22 mouse cellular contexts compared by ENCODE assay signal in the genomic region with DNA sequence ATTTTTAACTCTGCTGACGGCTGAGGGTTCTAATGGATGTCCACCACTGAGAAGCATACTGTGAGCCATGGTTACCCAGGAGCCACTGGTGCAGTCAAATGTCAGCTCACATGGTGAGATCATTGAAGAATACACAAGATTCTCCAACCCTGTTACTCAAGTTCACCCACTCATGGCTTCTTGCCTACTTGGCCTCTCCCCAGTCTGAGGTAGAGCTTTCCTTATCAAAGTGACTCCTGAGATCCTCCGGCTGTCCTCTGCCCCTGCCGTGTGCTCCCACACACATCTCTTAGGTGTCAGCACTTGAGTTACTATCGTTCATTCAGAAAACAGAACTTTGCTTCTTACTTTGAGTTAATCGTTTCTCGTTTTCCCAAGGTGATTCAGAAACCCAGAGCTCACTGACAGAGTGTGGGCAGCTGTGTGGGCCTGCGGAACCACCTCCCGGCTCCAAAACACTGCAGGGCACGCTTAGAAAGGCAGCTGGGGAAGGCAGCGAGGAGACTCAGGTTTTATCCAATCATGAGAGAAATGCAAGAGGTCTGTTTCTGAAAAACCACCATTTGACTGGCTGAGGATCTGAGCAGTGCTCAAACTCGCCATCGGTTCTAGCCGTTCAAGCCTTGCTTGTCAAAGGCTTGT.
DNase-seq lines count a peak whose midpoint lies in the region; ATAC-seq and TF ChIP-seq lines count a peak whose summit lies in the region.
"Had no signal": no experiment of that assay in that cellular context is flagged by ENCODE, and none has a peak within 500 bp of the region (broad histone marks: within the 10 kb centered on the region; RNA-seq: fewer than 3 reads in every experiment).

No protein-coding gene starts in this region.

- TF ChIP-seq RAD21 in MEL (IDR thresholded peaks at IDR 0.05; ENCODE audit: low read depth, low read length): no peak

- ATAC-seq in heart, embryonic 12.5 days (ENCODE audit: insufficient number of reproducible peaks, low FRiP score): no peak

- WGBS in heart, embryonic 12.5 days: 66% methylated on average over 13 of the region's 13 CpGs

- H3K27ac ChIP-seq in heart, embryonic 12.5 days (ENCODE audit: poor library complexity, severe bottlenecking): no peak overlapping the region
- peak overlapping the region; percentile 85 for H3K27ac ChIP-seq in MEL (ENCODE audit: control insufficient read depth, low read depth, low read length)
- H3K27ac ChIP-seq in testis, adult 2 months (ENCODE audit: control insufficient read depth, insufficient read depth, low read depth, low read length): peak overlapping the region; percentile 49; the same call in 1 of the 2 replicates
- H3K27ac ChIP-seq: heart, adult 2 months; heart, embryonic 15.5 days; hindbrain, embryonic 15.5 days; limb, embryonic 15.5 days; midbrain, embryonic 12.5 days; neural tube, embryonic 12.5 days had no signal

- H3K9ac ChIP-seq in heart, embryonic 12.5 days: no peak overlapping the region
- H3K9ac ChIP-seq in MEL (ENCODE audit: control insufficient read depth, low read depth, low read length, poor library complexity, severe bottlenecking): peak overlapping the region; percentile 40
- H3K9ac ChIP-seq: heart, embryonic 15.5 days; hindbrain, embryonic 15.5 days; limb, embryonic 15.5 days; midbrain, embryonic 12.5 days; neural tube, embryonic 12.5 days had no signal

- peak; percentile 22 to 73 for DNase-seq in adrenal gland, adult (ENCODE audit: inconsistent age in 2 of 2, low spot score in 1 of 2)
- no peak for DNase-seq in adrenal gland, postnatal 4 days (ENCODE audit: low spot score in 2 of 2)
- DNase-seq in heart, postnatal 10 days: peak; percentile 43 to 53
- peak; percentile 74 for DNase-seq in MEL (ENCODE audit: low read depth, low spot score)
- no peak for DNase-seq in neural tube, embryonic 10.5 days (ENCODE audit: extremely low spot score, low spot score)
- DNase-seq: cerebellum, adult 11-12 months; cerebellum, postnatal 10 days; gastrocnemius, postnatal 25 days; heart, adult 2 months; kidney, adult 8-10 months; kidney, postnatal 10 days; left cerebral cortex, postnatal 4 days; lung, adult 2 months; thymus, adult 18-20 months; thymus, postnatal 36 days had no signal

- no peaks in the 10 kb centered on the region for H3K27me3 ChIP-seq in heart, embryonic 12.5 days (replicated peaks)
- no peaks in the 10 kb centered on the region for H3K27me3 ChIP-seq in MEL (ENCODE audit: control insufficient read depth in 1 of 2, insufficient read depth in 2 of 2, low read length in 2 of 2)
- no peaks in the 10 kb centered on the region for H3K27me3 ChIP-seq in testis, adult 2 months (ENCODE audit: control insufficient read depth, insufficient read depth, low read length)
- H3K27me3 ChIP-seq: heart, embryonic 15.5 days; hindbrain, embryonic 15.5 days; limb, embryonic 15.5 days; midbrain, embryonic 12.5 days; neural tube, embryonic 12.5 days had no signal

- H3K36me3 ChIP-seq in heart, embryonic 12.5 days: no peaks in the 10 kb centered on the region
- H3K36me3 ChIP-seq in MEL (ENCODE audit: control insufficient read depth in 1 of 2, insufficient read depth in 2 of 2, low read length in 2 of 2): peaks cover 0 to 39% of the 10 kb centered on the region in 2 experiments; a peak in 2 of 4 replicates
- H3K36me3 ChIP-seq in testis, adult 2 months (ENCODE audit: control insufficient read depth, insufficient read depth, low read length): no peaks in the 10 kb centered on the region
- H3K36me3 ChIP-seq: heart, embryonic 15.5 days; hindbrain, embryonic 15.5 days; limb, embryonic 15.5 days; midbrain, embryonic 12.5 days; neural tube, embryonic 12.5 days had no signal

- TF ChIP-seq POLR2A in MEL (IDR thresholded peaks at IDR 0.05; ENCODE audit: control insufficient read depth in 1 of 2, insufficient read depth in 1 of 2, low read depth in 1 of 2, low read length in 2 of 2, poor library complexity in 1 of 2): no peak
- TF ChIP-seq POLR2A in testis, adult 2 months (IDR thresholded peaks at IDR 0.05; ENCODE audit: control insufficient read depth, low read depth, low read length): no peak

- no peaks in the 10 kb centered on the region for H3K9me3 ChIP-seq in heart, embryonic 12.5 days (replicated peaks)
- H3K9me3 ChIP-seq in MEL (replicated peaks; ENCODE audit: insufficient read depth, low read length): no peaks in the 10 kb centered on the region
- H3K9me3 ChIP-seq: heart, embryonic 15.5 days; hindbrain, embryonic 15.5 days; limb, embryonic 15.5 days; midbrain, embryonic 12.5 days; neural tube, embryonic 12.5 days had no signal

- no peak for TF ChIP-seq CTCF in MEL (IDR thresholded peaks at IDR 0.05 in 2 of 3, conservative IDR thresholded peaks at IDR 0.05 in 1 of 3; ENCODE audit: control insufficient read depth in 1 of 3, insufficient read depth in 1 of 3, low read depth in 2 of 3, low read length in 3 of 3, poor library complexity in 1 of 3, severe bottlenecking in 1 of 3)
- no peak for TF ChIP-seq CTCF in testis, adult 2 months (IDR thresholded peaks at IDR 0.05; ENCODE audit: control insufficient read depth, insufficient read depth, insufficient replicate concordance, low read depth, low read length)

- TF ChIP-seq EP300 in MEL (IDR thresholded peaks at IDR 0.05; ENCODE audit: low read depth in 1 of 2, low read length in 2 of 2): peak; percentile 60 to 67; a peak in 3 of 4 replicates

- H3K4me2 ChIP-seq in heart, embryonic 12.5 days: no peak overlapping the region
- H3K4me2 ChIP-seq: heart, embryonic 15.5 days; hindbrain, embryonic 15.5 days; limb, embryonic 15.5 days; midbrain, embryonic 12.5 days; neural tube, embryonic 12.5 days had no signal

- intact Hi-C loops in heart, postnatal 10 days (cut with DNase I): no loop called here

- no peaks in the 10 kb centered on the region for H3K79me2 ChIP-seq in MEL (ENCODE audit: control insufficient read depth, insufficient read depth, low read length, poor library complexity)

- H3K4me1 ChIP-seq in heart, embryonic 12.5 days (replicated peaks): peaks cover 38% of the 10 kb centered on the region
- H3K4me1 ChIP-seq in MEL (ENCODE audit: control insufficient read depth in 1 of 2, insufficient read depth in 2 of 2, low read length in 2 of 2): peaks cover 0 to 50% of the 10 kb centered on the region in 2 experiments
- H3K4me1 ChIP-seq in testis, adult 2 months (ENCODE audit: control insufficient read depth, insufficient read depth, low read length): peaks cover 13% of the 10 kb centered on the region

- no peak overlapping the region for H3K4me3 ChIP-seq in heart, embryonic 12.5 days
- H3K4me3 ChIP-seq in MEL (ENCODE audit: control insufficient read depth in 1 of 2, insufficient read depth in 1 of 2, low read depth in 2 of 2, low read length in 2 of 2): peak overlapping the region in 1 of 2 experiments; percentile 8; a peak in 1 of 4 replicates
- no peak overlapping the region for H3K4me3 ChIP-seq in testis, adult 2 months (ENCODE audit: control insufficient read depth, low read depth, low read length)
- H3K4me3 ChIP-seq: heart, adult 2 months; heart, embryonic 15.5 days; hindbrain, embryonic 15.5 days; limb, embryonic 15.5 days; midbrain, embryonic 12.5 days; neural tube, embryonic 12.5 days had no signal

TF ChIP-seq in MEL, 35 proteins besides CTCF, POLR2A, EP300 and RAD21 (continues in another document):
- TF ChIP-seq USF2 (IDR thresholded peaks at IDR 0.05; ENCODE audit: borderline replicate concordance in 1 of 2, insufficient read depth in 1 of 2, low read depth in 1 of 2, low read length in 2 of 2) (no peak), ELF1 (IDR thresholded peaks at IDR 0.05; ENCODE audit: low read depth, low read length) (no peak), MXI1 (IDR thresholded peaks at IDR 0.05; ENCODE audit: low read depth, low read length) (no peak), MYB (IDR thresholded peaks at IDR 0.05; ENCODE audit: low read depth, low read length) (no peak), NRF1 (IDR thresholded peaks at IDR 0.05; ENCODE audit: insufficient read depth, low read depth, low read length, poor library complexity, severe bottlenecking) (no peak), MYC (IDR thresholded peaks at IDR 0.05; ENCODE audit: low read depth, low read length) (0 out of 2 replicates have a peak, but pooled peaks have one; percentile 18), ZMIZ1 (IDR thresholded peaks at IDR 0.05; ENCODE audit: low read depth, low read length) (no peak), MAFK (IDR thresholded peaks at IDR 0.05; ENCODE audit: borderline replicate concordance, low read depth, low read length) (no peak), ETS1 (IDR thresholded peaks at IDR 0.05; ENCODE audit: low read depth, low read length) (peak; percentile 60; the same call in 1 of the 2 replicates), KAT2A (conservative IDR thresholded peaks at IDR 0.05; ENCODE audit: low read depth, low read length) (no peak), E2F4 (IDR thresholded peaks at IDR 0.05; ENCODE audit: borderline replicate concordance, low read depth, low read length) (no peak), GABPA (IDR thresholded peaks at IDR 0.05; ENCODE audit: low read depth, low read length) (no peak), GATA1 (IDR thresholded peaks at IDR 0.05; ENCODE audit: low read depth, low read length) (no peak; the same call in 1 of the 2 replicates), RCOR1 (IDR thresholded peaks at IDR 0.05; ENCODE audit: low read depth, low read length) (peak; percentile 8; the same call in 1 of the 2 replicates), JUND (IDR thresholded peaks at IDR 0.05; ENCODE audit: low read depth, low read length) (no peak), ZC3H11A (IDR thresholded peaks at IDR 0.05; ENCODE audit: low read depth, low read length) (no peak), MAX (IDR thresholded peaks at IDR 0.05; ENCODE audit: low read length) (no peak; the same call in 1 of the 2 replicates), MEF2A (IDR thresholded peaks at IDR 0.05; ENCODE audit: extremely low read depth, insufficient replicate concordance, low read depth, low read length, poor library complexity, severe bottlenecking) (no peak), SMC3 (IDR thresholded peaks at IDR 0.05; ENCODE audit: low read depth, low read length) (no peak), TAL1 (IDR thresholded peaks at IDR 0.05; ENCODE audit: low read length) (no peak), UBTF (IDR thresholded peaks at IDR 0.05; ENCODE audit: borderline replicate concordance, insufficient read depth, low read depth, low read length) (no peak), ZKSCAN1 (IDR thresholded peaks at IDR 0.05; ENCODE audit: low read depth, low read length) (no peak), TCF12 (IDR thresholded peaks at IDR 0.05; ENCODE audit: low read depth, low read length) (0 out of 2 replicates have a peak, but pooled peaks have one; percentile 13), NELFE (IDR thresholded peaks at IDR 0.05; ENCODE audit: low read depth, low read length) (no peak), SIN3A (IDR thresholded peaks at IDR 0.05; ENCODE audit: low read length) (0 out of 2 replicates have a peak, but pooled peaks have one; percentile 23), USF1 (IDR thresholded peaks at IDR 0.05; ENCODE audit: low read depth, low read length) (no peak), TBP (IDR thresholded peaks at IDR 0.05; ENCODE audit: low read depth, low read length) (no peak)

Comparison
In these comparisons a context has a peak if more than half of its experiments do, and no peak if none do; other contexts are left out.
1. DNase-seq: peak in adrenal gland, adult (2 of 2), heart, postnatal 10 days (2 of 2) and MEL (single experiment); none in adrenal gland, postnatal 4 days (0 of 2) and neural tube, embryonic 10.5 days (single experiment).